Mouse (Mus musculus) ES-Bruce4 (cell line): Measurements from ENCODE around the gene Prr5l. TPM values are rescaled to one million over a fixed set of nuclear protein-coding genes. Genes with fewer than 3 reads are reported as not detected.

Source experiments
- H3K27ac ChIP-seq: 2 replicates; pipeline ENCODE4 v1.5.1; 2012; ENCODE audit warnings: low read length, inconsistent platforms; ENCODE audit not compliant: insufficient read depth
- H3K27me3 ChIP-seq: 2 replicates; pipeline ENCODE4 v1.6.1; 2012; ENCODE audit warnings: mild to moderate bottlenecking, low read length, inconsistent platforms; ENCODE audit not compliant: control insufficient read depth, poor library complexity, insufficient read depth, severe bottlenecking
- H3K36me3 ChIP-seq: 2 replicates; pipeline ENCODE4 v1.6.1; 2012; ENCODE audit warnings: inconsistent platforms, mild to moderate bottlenecking, low read length, moderate library complexity; ENCODE audit not compliant: control insufficient read depth, poor library complexity, insufficient read depth, severe bottlenecking
- H3K4me1 ChIP-seq: one replicate; pipeline ENCODE4 v1.8.1; 2011; ENCODE audit warnings: low read length; ENCODE audit not compliant: control insufficient read depth, insufficient read depth
- H3K4me3 ChIP-seq: 2 replicates; pipeline ENCODE4 v1.5.1; 2011; ENCODE audit warnings: low read depth, mild to moderate bottlenecking, low read length
- H3K9ac ChIP-seq: 2 replicates; pipeline ENCODE4 v1.6.1; 2012; ENCODE audit warnings: low read depth, mild to moderate bottlenecking, inconsistent platforms; ENCODE audit not compliant: poor library complexity, severe bottlenecking
- H3K9me3 ChIP-seq: replicated peaks from 2 replicates; pipeline ENCODE4 v1.6.1; 2012; ENCODE audit warnings: mild to moderate bottlenecking, low read length, inconsistent platforms; ENCODE audit not compliant: control insufficient read depth, poor library complexity, insufficient read depth, severe bottlenecking
- CTCF ChIP-seq: IDR thresholded peaks from one replicate; pipeline ENCODE4 v1.8.1; 2011; ENCODE audit warnings: low read depth, low read length
- EP300 ChIP-seq: IDR thresholded peaks from 2 replicates; pipeline ENCODE4 v1.6.1; 2011; ENCODE audit warnings: low read depth, low read length; ENCODE audit not compliant: insufficient read depth
- POLR2A ChIP-seq: IDR thresholded peaks from one replicate; pipeline ENCODE4 v1.8.1; 2011; ENCODE audit warnings: low read length; ENCODE audit not compliant: insufficient read depth
- polyA plus RNA-seq: library from polyadenylated mRNA; stranded (reverse); fragments of >200 nt; gene quantifications from 2 replicates; pipeline ENCODE4 v1.2.4, GENCODE M21; 2011; ENCODE audit warnings: low read depth; ENCODE audit not compliant: missing spikeins, insufficient read depth, insufficient read length

The Prr5l gene
- polyA plus RNA-seq, 1 experiment, result 28.2 TPM

GRCm38 (mm10) chr2:101905534-101906378 lies 22.9 kb upstream of the Prr5l start:
- peak overlapping the region; percentile 63; the same call in 1 of the 2 replicates for H3K9ac ChIP-seq
- TF ChIP-seq POLR2A (no peak), CTCF (peak; percentile 80), EP300 (no peak)
- H3K4me1 ChIP-seq, result peaks cover 2% of the 10 kb centered on the region
- H3K36me3 ChIP-seq, result no peaks in the 10 kb centered on the region
- no peak overlapping the region for H3K27ac ChIP-seq
- no peaks in the 10 kb centered on the region for H3K27me3 ChIP-seq
- no peaks in the 10 kb centered on the region for H3K9me3 ChIP-seq
- H3K4me3 ChIP-seq, result no peak overlapping the region

DNA sequence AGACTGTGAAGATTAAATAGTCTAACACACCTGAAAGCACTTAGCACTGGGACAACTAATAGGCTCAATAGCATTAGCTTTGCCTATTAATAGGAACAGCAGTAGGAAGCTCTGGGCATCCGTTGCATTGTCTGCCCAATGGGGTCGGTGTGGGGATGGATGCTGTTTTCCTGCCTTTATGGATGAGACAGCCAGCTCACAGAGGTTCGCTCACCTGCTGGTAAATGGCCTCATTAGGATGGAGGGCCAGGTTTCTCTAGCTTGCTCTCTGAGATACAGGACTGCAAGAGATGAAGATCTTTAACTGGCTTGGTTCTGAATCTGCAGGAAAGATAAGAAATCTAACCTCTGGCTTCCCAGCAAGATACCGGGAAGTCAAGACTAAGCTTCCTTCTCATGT lies 19.4 kb upstream of the Prr5l start:
- Histone ChIP-seq H3K4me1 (peaks cover 2% of the 10 kb centered on the region), H3K9me3 (no peaks in the 10 kb centered on the region), H3K36me3 (no peaks in the 10 kb centered on the region), H3K27ac (no peak overlapping the region), H3K4me3 (no peak overlapping the region), H3K9ac (no peak overlapping the region), H3K27me3 (no peaks in the 10 kb centered on the region)
- no peak for TF ChIP-seq CTCF
- no peak for TF ChIP-seq POLR2A
- no peak for TF ChIP-seq EP300

DNA sequence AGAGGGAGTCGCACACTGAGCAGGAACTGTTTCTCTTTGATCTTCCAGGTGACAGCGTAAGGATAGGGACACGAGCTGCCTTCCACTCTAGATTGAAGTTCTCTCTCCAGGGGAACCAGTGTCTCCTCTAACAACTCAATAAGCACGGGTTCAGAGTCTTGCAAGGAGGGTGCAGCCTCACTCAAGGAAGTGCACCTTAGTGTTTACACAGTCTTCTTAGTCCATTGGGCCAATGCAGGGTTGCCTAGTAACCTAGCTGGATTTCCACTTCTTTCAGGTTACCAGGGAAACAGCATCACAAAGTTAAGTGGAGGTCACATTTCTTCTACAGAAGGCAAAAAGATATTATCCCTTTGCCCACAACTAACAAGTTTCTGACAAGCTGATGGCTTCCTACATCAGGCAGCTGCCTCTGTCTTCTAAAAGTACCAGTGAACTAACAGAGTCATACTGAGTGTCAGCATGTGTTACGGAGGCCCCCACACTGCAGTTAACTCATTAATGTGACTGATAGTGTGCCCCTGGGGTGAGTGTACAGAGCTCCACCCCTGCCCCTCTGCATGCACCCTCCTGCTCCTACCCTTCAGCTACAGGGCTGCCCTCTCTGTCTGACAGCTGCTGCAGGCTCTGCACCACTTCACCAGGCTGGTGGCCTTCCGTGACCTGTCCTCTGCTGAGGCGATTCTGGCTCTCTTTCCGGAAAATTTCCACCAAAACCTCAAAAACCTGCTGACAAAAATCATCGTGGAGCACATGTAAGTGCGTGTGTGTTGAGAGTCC lies 13.8 kb upstream of the Prr5l start:
- H3K36me3 ChIP-seq, result no peaks in the 10 kb centered on the region
- H3K4me1 ChIP-seq, result no peaks in the 10 kb centered on the region
- H3K27me3 ChIP-seq, result no peaks in the 10 kb centered on the region
- no peak overlapping the region for H3K27ac ChIP-seq
- TF ChIP-seq EP300 (no peak), POLR2A (no peak), CTCF (no peak)
- H3K9me3 ChIP-seq, result no peaks in the 10 kb centered on the region
- no peak overlapping the region for H3K4me3 ChIP-seq
- H3K9ac ChIP-seq, result no peak overlapping the region

DNA sequence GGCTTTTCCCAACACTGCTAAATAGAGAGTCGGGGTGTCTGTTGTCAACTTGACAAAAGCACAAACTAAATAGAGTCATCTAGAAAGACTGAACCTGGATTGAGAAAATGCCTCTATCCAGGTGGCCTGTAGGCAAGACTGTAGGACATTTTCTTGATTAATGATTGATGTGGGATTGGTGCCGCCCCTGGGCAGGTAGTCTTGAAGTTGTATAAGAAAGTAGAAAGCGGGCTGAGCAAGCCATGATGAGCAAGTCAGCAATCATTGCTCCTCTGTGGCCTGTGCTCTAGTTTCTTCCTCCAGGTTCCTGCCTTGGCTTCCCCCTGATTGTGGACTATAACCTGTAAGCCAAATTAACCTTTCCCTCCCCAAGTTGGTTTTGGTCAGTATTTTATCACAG lies 11.3 kb upstream of the Prr5l start:
- TF ChIP-seq POLR2A (no peak), CTCF (no peak), EP300 (no peak)
- no peaks in the 10 kb centered on the region for H3K36me3 ChIP-seq
- no peak overlapping the region for H3K9ac ChIP-seq
- no peaks in the 10 kb centered on the region for H3K27me3 ChIP-seq
- no peaks in the 10 kb centered on the region for H3K9me3 ChIP-seq
- H3K4me1 ChIP-seq, result no peaks in the 10 kb centered on the region
- H3K27ac ChIP-seq, result no peak overlapping the region
- no peak overlapping the region for H3K4me3 ChIP-seq

DNA sequence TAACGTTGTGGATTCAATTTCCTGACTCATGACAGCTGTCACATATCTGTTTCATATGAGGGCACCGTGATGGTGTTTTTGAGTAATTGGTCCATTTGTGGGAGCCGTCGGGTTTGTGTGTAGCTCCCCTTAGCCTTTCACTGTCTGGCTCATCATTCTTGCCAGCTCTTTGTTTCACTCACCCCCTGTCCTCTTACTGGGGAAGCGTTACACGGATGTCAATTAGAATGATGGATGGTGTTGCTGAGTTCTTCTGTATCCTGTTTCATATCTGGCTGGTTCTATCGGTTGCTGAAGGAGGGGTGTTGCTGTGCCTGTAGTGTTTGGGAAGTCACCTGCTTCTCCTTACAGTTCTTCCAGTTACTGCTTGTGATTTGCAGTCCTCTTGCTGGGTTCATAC lies 8.3 kb upstream of the Prr5l start:
- Histone ChIP-seq H3K36me3 (no peaks in the 10 kb centered on the region), H3K4me3 (no peak overlapping the region), H3K9ac (no peak overlapping the region), H3K27me3 (no peaks in the 10 kb centered on the region), H3K4me1 (no peaks in the 10 kb centered on the region), H3K27ac (no peak overlapping the region), H3K9me3 (no peaks in the 10 kb centered on the region)
- TF ChIP-seq EP300, result no peak

GRCm38 (mm10) chr2:101888886-101889285 lies 6.1 kb upstream of the Prr5l start:
- no peaks in the 10 kb centered on the region for H3K9me3 ChIP-seq
- no peak overlapping the region for H3K27ac ChIP-seq
- H3K27me3 ChIP-seq, result no peaks in the 10 kb centered on the region
- H3K4me1 ChIP-seq, result no peaks in the 10 kb centered on the region
- H3K9ac ChIP-seq, result no peak overlapping the region
- no peaks in the 10 kb centered on the region for H3K36me3 ChIP-seq
- H3K4me3 ChIP-seq, result no peak overlapping the region
- TF ChIP-seq CTCF (no peak), POLR2A (no peak), EP300 (no peak)
